Mouse (Mus musculus) gastrocnemius, postnatal 14 days (tissue): ENCODE results near the gene Rock2. TPM values are rescaled to one million over a fixed set of nuclear protein-coding genes. Genes with fewer than 3 reads are reported as not detected.

Source experiments
- DNase-seq: peaks from one replicate; pipeline ENCODE4 v3.0.0; 2021; ENCODE audit warnings: mixed read lengths
- intact Hi-C: fragments of 180-260 bp; cut with DNase I; formaldehyde crosslinking; loops from one replicate; pipeline ENCODE4 v1.15.1; 2025; ENCODE audit warnings: low total_unique reads
- total RNA-seq, 2 experiments: library from RNA; stranded (reverse); gene quantifications; 2 replicates each; pipeline ENCODE4 v1.2.3; 2021

Gene Rock2
- total RNA-seq, 2 experiments from 2014 or later = 71.6 to 76.3 TPM

GRCm38 (mm10) chr12:16869870-16870404 is 24.8 kb upstream of the Rock2 start:
- intact Hi-C loops = no loop called here
- no peak for DNase-seq

GRCm38 (mm10) chr12:16870405-16871068 is 24.2 kb upstream of the Rock2 start:
- intact Hi-C loops = no loop called here
- DNase-seq = peak; percentile 63

- no peak for DNase-seq
- intact Hi-C loops = no loop called here
Observed at GRCm38 (mm10) chr12:16872006-16872405, 22.7 kb upstream of the Rock2 start.

- intact Hi-C loops = no loop called here
- DNase-seq = no peak
Observed at GRCm38 (mm10) chr12:16872926-16873464, 21.7 kb upstream of the Rock2 start.

GRCm38 (mm10) chr12:16873549-16873948 is 21.1 kb upstream of the Rock2 start:
- intact Hi-C loops = no loop called here
- DNase-seq = no peak

- DNase-seq = peak; percentile 75
- intact Hi-C loops = no loop called here
Observed at GRCm38 (mm10) chr12:16874086-16874485, 20.6 kb upstream of the Rock2 start.

GRCm38 (mm10) chr12:16875269-16875668 is 19.4 kb upstream of the Rock2 start:
- no peak for DNase-seq
- intact Hi-C loops = no loop called here

- intact Hi-C loops = no loop called here
- no peak for DNase-seq
Observed at GRCm38 (mm10) chr12:16875678-16876077, 19.0 kb upstream of the Rock2 start.

- intact Hi-C loops = no loop called here
- no peak for DNase-seq
Observed at GRCm38 (mm10) chr12:16876667-16877066, 18.0 kb upstream of the Rock2 start.

GRCm38 (mm10) chr12:16877141-16877540 is 17.6 kb upstream of the Rock2 start:
- no peak for DNase-seq
- intact Hi-C loops = no loop called here

GRCm38 (mm10) chr12:16877679-16878078 is 17.0 kb upstream of the Rock2 start:
- intact Hi-C loops = no loop called here

GRCm38 (mm10) chr12:16879369-16879768 is 15.3 kb upstream of the Rock2 start:
- no peak for DNase-seq
- intact Hi-C loops = no loop called here

More at GRCm38 (mm10) chr12:16877679-16878078, 17.0 kb upstream of the Rock2 start:
- no peak for DNase-seq

- intact Hi-C loops = no loop called here
- no peak for DNase-seq
Observed at GRCm38 (mm10) chr12:16880077-16880476, 14.6 kb upstream of the Rock2 start.

- intact Hi-C loops = no loop called here
- DNase-seq = no peak
Observed at GRCm38 (mm10) chr12:16882442-16882841, 12.3 kb upstream of the Rock2 start.

GRCm38 (mm10) chr12:16883111-16883510 is 11.6 kb upstream of the Rock2 start:
- intact Hi-C loops = no loop called here
- peak; percentile 60 for DNase-seq

GRCm38 (mm10) chr12:16884534-16884933 is 10.2 kb upstream of the Rock2 start:
- no peak for DNase-seq
- intact Hi-C loops = no loop called here

GRCm38 (mm10) chr12:16886354-16886753 is 8.3 kb upstream of the Rock2 start:
- intact Hi-C loops = no loop called here
- no peak for DNase-seq

- DNase-seq = no peak
- intact Hi-C loops = no loop called here
Observed at GRCm38 (mm10) chr12:16893039-16893438, 1.7 kb upstream of the Rock2 start.

- intact Hi-C loops = no loop called here
- DNase-seq = no peak
Observed at GRCm38 (mm10) chr12:16893656-16894395, 869 bp upstream of the Rock2 start.

- DNase-seq = peak; percentile 40
- intact Hi-C loops = no loop called here
Observed at GRCm38 (mm10) chr12:16895221-16895928, 680 bp downstream of the Rock2 start.
